Mouse (Mus musculus) cerebellum, postnatal 10 days (tissue): ENCODE data around the gene Ccdc113.
"Not testable (repeated sequence)": the region's sequence is repeated elsewhere in the genome, so short reads cannot be mapped to it uniquely, and the experiment has no call there.

ENCODE experiments used
- DNase-seq, 2 experiments: peaks; one replicate each; pipeline ENCODE4 v3.0.0; 2021; ENCODE audit warnings: mixed read lengths in 2 of 2

The Ccdc113 gene

DNA sequence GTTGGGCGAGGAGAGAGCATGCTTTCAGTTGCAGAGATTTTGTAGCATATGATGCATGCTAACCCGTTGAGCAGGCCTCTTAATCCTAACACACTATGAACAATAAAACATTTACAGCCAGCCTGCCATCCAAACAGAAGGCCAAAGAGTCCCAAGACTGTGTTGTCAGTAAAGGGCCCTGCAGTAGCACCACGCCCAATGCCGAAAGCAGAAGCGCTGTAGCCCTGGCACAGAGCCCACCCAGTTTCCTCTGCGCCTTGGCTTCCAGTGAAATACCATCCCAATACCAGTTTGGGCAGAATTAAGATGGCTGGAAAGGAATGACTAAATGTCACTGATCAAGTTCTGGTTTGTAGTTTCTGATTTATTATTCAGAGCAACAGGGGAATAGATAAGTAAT, 8.3 kb downstream of the Ccdc113 start:
- peak; percentile 35 to 40 for DNase-seq

DNA sequence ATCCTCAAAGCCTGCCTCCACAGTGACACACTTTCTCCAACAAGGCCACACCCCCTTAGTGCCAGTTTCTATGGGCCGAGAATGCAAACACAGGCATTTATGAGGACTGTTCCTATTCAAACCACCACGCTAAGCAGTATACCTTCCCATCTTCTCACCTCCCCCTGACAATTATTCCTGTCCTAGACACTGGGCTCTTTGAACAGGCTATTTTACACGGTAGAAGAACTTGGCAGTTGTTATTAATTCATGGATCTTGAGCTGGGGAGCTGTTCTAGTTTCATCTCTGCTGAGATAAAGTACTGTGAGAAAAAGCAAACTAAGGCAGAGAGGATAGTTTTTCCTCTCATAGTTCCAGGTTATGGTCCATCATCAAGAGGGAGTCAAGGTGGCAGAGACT, 9.2 kb downstream of the Ccdc113 start:
- no peak for DNase-seq

DNA sequence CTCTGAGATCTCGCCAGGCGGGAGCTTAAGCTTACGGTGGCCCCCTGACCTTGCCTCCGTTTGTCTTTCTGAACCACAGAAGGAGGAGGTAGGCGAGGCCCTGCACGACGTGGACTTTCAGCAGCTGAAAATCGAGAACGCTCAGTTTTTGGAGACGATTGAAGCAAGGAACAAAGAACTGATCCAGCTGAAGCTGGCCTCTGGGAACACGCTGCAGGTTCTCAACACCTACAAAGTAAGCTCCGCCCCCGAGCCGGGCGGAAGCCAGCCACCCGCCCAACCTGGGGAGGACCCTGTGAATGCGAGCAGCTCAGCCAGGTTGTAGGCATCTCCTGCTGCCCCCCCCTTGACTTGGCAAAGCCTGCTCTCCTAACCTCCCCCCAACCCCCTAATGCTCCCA, 11.9 kb downstream of the Ccdc113 start:
- DNase-seq, result peak in 1 of 2 experiments; percentile 20

GRCm38 (mm10) chr8:95546986-95547385, 13.1 kb downstream of the Ccdc113 start:
- no peak for DNase-seq

- DNase-seq, result no peak
These were observed 14.0 kb downstream of the Ccdc113 start for GRCm38 (mm10) chr8:95547931-95548330.

DNA sequence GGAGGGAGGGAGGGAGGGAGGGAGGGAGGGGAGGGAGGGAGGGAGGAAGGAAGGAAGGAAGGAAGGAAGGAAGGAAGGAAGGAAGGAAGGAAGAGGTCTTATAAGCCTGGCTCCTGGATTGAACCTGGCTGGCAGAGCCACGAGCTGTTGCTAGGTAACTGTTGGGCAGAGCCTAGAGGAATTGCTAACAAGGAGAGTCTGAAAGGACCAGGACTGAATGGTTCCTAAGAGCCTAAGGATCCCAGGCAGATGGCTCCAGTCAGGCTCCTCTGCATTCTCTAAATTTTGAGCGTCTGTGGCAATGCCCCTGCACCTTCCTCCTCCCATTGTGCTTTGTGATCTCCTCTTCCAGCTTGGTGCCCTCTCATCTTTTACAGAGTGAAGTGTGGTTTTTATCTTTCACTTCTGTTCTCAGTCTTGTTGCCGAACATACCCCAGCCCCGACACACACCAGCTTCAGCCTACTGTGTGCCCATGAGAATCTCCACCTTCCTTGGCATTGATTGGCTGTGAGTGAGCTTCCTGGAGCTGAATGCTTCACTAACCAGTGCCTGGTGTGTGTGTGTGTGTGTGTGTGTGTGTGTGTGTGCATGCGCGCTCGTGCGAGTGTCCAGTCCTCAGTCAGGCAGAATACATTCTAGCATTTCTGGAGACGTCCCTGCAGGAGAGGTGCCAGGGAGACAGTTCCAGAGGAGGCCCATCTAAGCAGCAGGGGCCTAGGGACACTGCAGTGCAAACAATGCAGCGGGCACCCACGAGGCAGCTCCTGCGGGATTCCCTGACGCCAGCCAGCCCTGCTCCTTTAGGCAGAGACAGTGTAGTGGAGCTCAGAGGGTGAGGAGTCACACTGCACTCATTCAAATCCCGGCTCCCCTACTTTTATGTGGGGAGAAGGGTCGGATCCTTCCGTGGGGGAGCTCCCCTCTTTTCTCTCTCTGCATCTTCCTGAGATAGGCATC, 16.3 kb downstream of the Ccdc113 start:
- DNase-seq, result peak; percentile 56 to 59

GRCm38 (mm10) chr8:95551577-95551976, 17.7 kb downstream of the Ccdc113 start:
- DNase-seq, result no peak

- DNase-seq, result no peak
These were observed 22.1 kb downstream of the Ccdc113 start for GRCm38 (mm10) chr8:95555963-95556362.

DNA sequence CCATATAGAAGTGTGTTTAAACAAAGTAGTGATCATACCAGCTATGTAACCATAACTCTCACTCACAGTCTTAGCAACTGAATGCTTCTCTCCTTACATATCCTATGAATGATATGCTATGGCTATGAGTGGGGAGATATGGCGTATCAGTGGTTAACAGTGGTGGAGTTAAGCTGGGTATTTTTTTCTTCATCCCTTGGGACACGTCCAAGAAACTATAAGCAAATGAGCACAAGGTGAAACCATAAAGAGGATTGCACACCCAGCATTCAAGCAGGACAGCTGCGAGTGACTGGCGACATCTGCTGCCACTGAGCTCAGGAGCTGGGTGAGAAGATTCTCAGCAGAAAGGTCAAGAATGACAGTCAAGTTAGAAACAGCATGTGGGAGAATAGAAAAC, 32.3 kb downstream of the Ccdc113 start:
- no peak for DNase-seq

DNA sequence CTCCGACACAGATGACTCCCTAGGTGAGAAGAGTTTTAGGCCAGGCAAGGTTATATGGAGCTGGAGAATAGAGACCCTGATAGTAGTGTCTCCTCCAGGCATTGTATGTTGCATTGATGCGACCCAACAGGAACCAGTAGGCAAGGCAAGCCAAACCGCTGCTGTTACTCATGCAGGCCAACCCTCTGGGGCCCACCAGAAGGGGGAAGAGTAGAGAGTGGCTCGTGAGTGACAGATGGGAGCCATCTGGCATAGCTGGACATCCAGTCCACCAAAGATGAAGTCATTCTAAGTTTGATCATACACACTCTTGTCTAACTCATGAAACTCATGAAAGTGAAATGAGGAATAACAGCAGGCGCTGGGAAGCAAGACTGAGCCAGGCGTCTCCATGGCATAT, 32.9 kb downstream of the Ccdc113 start:
- peak; percentile 28 to 61 for DNase-seq

- DNase-seq, result no peak
These were observed 39.3 kb downstream of the Ccdc113 start for GRCm38 (mm10) chr8:95573146-95573545.

DNA sequence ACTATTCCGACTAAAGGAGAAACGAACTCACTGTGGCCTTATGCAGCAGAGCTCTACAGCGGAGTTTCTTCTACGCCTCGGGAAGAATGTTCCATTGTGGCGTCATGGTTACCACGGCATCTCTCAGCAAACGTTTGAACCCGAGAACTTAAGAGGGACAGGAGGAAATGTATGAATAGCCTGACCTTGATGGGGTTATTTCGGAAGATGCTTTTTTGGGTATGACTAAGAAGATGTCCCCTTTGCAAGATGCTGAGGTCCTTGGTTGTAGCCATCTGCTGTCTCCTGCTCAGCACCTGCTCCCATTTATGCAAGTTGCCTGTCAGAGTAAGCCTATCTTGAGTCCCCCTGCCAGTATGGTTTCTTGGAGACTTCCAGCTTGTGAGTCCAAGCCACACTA, 42.4 kb downstream of the Ccdc113 start, which contains the start of gene Prss54:
Prss54 (minus strand) TSS at position 101 of the 400 bp plus-strand sequence.
- no peak for DNase-seq

DNA sequence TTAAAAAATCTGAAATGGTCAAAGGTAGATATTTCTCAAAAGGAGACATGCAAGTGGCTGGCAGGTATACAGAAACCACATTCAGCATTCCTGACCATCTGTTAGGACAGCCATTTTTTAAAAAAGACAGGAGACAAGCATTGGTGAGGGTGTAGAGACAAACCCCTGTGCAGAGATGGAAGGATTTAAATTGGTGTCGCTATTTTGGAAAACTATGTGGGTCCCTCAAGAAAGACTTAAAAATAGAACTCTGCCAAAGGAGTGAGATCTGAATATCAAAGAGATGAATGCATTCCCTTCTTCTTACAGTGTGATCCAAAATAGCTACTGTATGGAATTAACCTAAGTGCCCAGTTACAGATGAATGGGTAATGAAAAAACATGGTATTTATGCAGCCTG, 53.5 kb downstream of the Ccdc113 start:
- no peak for DNase-seq

DNA sequence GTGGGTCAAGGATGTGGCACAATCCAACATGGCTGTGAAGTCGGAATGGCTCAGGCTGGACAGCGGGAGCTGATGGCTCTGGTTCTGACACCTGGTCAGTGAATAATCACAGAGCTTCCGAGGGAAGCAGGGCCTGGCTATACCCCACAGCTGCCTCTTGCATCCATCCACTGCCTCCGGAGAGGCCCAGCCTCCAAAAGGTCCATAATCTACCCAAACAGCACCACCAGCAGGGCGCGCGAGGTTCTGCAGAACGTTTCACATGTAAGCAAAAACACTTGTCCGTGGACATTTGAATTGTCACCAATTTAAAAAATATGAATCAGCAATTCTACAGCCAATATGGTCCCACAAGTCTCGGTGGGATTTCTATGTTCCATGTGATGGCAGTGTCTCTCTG, 55.4 kb downstream of the Ccdc113 start:
- no peak for DNase-seq

- DNase-seq, result no peak
These were observed 56.7 kb downstream of the Ccdc113 start for GRCm38 (mm10) chr8:95590539-95590938.

- no peak for DNase-seq
These were observed 58.4 kb downstream of the Ccdc113 start for GRCm38 (mm10) chr8:95592131-95592780.

GRCm38 (mm10) chr8:95593439-95594393, 59.8 kb downstream of the Ccdc113 start:
- no peak for DNase-seq

DNA sequence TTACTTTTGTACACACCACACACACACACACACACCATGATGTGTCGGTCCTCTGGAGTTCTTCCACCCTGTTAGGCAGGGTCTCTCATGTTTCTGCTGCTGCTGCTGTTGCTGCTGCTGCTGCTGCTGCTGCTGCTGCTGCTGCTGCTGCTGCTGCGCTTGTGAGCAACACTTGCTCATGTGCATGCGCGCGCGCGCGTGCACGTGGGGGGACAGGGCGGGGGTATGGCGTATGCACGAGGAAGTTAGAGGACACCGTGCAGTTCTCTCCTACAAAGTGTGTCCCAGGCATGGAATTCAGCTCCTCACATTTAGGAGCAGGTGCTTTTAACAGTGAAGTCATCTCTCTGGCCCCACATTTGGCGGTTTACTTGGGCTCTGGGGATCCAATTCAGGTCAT, 61.2 kb downstream of the Ccdc113 start:
- no peak for DNase-seq

- DNase-seq, result no peak
These were observed 63.0 kb downstream of the Ccdc113 start for GRCm38 (mm10) chr8:95596841-95597241.

GRCm38 (mm10) chr8:95599861-95600260, 66.0 kb downstream of the Ccdc113 start:
- DNase-seq, result peak; percentile 89 to 91

DNA sequence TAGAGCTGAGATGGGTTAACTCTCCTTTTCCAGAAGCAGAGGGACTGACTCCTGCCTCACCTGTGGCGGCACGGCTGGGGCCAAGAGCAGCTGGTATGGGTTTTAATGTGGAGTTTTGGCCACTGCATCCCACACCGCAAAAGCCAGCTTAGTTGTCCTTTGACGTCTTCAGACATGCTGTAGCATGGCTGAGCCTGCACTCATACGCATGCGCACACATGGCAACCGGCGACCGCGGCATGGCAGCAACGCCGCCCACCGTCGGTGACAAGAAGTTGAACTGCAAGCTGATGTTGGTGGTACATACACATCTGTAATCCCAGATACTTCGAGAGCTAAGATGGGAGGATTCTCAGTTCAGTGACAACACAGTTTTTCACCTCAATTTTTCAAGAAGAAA, 67.4 kb downstream of the Ccdc113 start:
- no peak for DNase-seq

DNA sequence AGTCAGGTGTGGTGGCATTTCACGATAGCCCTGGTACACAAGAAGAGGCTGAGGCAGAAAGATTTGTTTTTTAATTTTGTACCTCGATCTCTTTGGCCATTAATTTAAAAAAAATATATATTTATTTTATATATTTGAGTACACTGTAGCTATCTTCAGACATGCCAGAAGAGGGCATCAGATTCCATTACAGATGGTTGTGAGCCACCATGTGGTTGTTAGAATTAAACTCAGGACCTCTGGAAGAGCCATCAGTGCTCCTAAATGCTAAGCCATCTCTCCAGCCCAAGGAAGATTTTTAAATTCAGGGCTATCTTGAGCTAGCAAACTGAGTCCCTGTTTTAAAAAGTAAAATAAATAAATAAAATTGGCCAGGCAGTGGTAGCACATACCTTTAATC, 68.3 kb downstream of the Ccdc113 start:
- no peak for DNase-seq

GRCm38 (mm10) chr8:95606509-95606908, 72.6 kb downstream of the Ccdc113 start:
- not testable (repeated sequence) for DNase-seq
